Mouse (Mus musculus): Measurements from ENCODE around the gene Ggta1.

DNA sequence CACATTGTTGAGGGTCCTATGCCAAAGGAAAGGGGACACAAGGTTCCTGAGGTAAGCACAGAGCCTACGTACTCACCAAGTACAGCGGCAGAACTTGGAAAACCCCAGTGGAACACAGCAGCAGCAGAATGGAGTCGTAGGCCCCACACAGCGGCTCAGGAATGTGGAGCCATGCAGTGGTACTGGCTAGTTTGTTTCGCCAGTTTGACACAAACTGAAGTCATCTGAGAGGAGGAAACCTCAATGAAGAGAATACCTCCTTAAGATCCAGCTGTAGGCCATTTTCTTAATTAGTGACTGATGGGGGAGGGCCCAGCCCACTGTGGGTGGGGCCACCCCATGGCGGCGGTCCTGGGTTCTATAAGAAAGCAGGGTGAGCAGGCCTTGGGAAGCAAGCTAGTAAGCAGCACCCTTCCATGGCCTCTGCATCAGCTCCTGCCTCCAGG, 1.1 kb upstream of the Ggta1 start:
- TF ChIP-seq EP300 (IDR thresholded peaks at IDR 0.05; ENCODE audit: low read depth) (no peak), CTCF (IDR thresholded peaks at IDR 0.05; ENCODE audit: low read depth) (no peak)

Data from heart, postnatal 0 days (tissue).